Mouse (Mus musculus) C3H10T1/2 (cell line): ENCODE data around the gene Amigo2. TPM values are rescaled to one million over a fixed set of nuclear protein-coding genes. Genes with fewer than 3 reads are reported as not detected.

Experiments
- polyA plus RNA-seq, 2 experiments: library from polyadenylated mRNA; unstranded; fragments of >200 nt; fragmentation: generic; extraction: Trizol; gene quantifications; one replicate each; pipeline ENCODE4 v1.2.1; 2012; ENCODE audit warnings: missing spikeins in 2 of 2

Amigo2 gene
- 1 to 10 TPM in 1 of 2 experiments, under 1 TPM in 1; 0.87 to 2.2 TPM for polyA plus RNA-seq

GRCm38 (mm10) chr15:97246911-97247790 lies at the start of gene Amigo2, which contains the start of gene Pced1b:
Amigo2 (minus strand) TSS chr15:97247287.
Pced1b (plus strand) TSS chr15:97247107.

Other genes with a start within 250 kb of the Amigo2 start
- gene Slc38a4, start 191.3 kb downstream of the Amigo2 start, polyA plus RNA-seq: under 1 TPM; 0.13 to 0.22 TPM
- 1 to 10 TPM; 1.3 to 5.2 TPM for gene Pced1b, start 180 bp downstream of the Amigo2 start, polyA plus RNA-seq